Mouse (Mus musculus): ENCODE measurements around the gene Zdhhc18.

Gene Zdhhc18

DNA sequence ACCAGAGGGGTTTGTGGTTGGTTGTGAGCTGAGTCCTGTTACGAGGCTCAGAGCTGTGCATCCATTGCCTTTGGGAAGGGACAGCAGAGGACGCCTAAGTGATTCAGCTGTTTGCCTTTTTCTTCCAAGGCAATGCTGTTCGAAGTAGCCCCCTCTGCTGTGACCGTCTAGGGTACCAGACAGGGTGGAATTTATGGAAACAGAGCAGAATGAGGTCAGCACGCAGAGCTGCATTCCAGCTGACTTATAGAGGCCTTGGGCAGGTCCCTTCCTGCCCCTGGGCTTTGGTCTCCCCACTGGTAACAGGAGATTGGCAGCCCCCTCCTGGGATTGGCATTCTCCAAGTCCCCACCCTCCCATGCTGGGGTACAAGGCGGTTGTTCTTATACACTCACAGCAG, 45.1 kb downstream of the Zdhhc18 start:
- DNase-seq (ENCODE audit: low read depth, low spot score): no peak

DNA sequence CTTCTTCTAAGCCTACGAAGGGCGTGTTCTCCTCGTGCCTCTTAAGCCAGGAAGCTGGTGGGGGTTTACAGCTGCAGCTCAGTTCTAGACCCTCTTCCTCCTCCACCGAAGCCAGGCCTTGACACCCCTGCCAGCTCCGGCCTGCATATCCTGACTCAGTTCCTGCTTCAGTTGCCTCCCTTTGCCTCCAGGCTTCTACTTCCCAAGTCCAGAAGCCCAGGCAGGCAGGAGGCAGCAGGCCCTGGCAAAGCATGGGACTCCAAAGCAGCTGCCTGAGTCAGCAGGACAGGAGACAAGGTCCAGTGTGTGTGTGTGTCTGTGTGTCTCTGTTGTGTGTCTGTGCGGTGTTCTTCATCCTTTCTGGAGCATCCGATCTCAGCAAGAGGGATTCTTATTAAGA, 45.8 kb downstream of the Zdhhc18 start:
- DNase-seq (ENCODE audit: low read depth, low spot score): no peak

DNA sequence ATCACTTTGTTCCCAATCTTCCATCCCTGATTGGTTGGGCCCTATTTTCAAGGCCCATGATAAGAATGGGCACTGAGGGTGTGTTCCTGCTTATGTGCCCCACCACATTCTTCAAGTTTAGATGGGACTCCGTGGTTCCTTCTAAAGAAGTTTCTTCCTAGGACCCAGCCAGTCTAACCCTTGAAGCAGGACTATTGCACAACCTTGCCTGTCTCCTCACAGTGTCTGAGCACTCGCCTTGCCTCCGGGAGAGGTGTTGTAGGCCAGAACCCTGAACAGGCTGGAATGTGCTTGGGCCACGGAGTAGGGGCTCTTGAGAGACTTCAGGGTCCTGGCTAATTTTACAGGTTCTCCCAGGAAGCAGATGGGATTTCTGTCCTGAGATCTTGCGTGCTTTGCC, 46.9 kb downstream of the Zdhhc18 start:
- no peak for DNase-seq (ENCODE audit: low read depth, low spot score)

DNA sequence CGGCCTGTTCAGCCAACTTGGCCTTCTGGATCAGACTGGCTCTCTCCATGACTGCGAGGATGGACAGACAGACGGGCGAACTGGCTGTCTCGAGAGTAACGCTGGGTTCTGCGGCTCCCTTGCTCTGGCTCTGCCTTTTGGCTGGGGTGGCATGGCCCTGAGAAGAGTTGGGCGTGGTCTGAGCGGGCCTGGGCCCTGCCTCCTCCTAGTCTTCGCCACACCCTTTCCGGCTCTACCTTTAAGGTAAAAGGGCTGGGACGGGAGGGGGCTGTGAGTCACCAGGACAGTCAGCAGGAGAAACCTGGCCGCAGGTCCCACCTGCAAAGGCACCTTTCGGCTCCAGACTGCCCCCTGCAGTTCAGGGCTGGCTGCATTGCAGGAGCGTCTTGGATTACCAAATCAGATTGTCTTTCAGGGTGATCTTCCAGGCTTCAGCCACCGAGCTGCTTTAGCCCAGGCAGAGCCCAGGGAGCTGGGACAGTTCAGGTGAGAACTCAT, 48.2 kb downstream of the Zdhhc18 start, which contains the start of gene Sfn:
Sfn (minus strand) TSS at position 448 of the 498 bp plus-strand sequence.
- DNase-seq (ENCODE audit: low read depth, low spot score): no peak

DNA sequence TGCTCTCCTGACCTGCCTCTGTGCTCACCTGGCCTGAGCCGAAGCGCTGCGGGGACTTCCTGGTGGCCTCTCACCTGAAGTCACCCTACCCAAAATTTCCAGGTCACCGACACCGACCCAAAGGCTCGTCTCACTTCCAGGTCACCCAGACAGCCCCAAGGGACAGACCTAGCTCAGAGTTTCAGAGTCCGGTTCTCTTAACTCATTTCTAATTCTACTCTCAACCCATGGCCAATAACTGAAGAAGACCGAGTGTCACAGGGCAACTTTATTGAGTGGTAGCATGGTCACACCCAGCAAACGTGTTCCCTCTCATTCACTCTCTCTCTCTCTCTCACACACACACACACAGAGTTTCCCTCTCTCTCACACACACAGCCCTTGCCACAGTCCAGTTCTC, 49.6 kb downstream of the Zdhhc18 start:
- DNase-seq (ENCODE audit: low read depth, low spot score): no peak

DNA sequence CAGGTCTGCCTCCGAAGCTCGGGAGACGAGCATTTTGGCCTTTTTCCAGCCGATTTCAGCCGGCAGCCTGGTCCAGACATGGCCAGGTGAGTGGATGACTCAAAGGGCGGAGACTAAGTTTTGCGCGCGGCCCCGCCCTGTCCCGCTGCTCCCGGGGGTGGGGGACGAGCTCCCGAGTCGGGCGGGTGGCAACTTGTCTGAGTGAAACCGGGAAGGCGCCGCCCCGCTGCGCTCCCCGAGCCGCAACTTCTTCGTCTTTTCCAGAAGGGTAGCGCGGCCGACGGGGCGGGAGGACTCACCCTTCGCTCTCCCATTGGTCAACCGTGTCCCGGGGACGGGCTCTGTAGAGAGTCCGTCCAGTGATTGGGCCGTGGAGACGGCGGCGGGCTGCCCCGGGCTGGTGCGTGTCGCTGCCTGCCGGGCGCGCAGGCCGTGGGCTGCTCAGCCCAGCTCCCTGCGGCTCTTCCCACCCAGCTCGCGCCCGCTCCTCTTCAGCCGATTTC, 50.3 kb downstream of the Zdhhc18 start:
- DNase-seq (ENCODE audit: low read depth, low spot score): peak; percentile 75

DNA sequence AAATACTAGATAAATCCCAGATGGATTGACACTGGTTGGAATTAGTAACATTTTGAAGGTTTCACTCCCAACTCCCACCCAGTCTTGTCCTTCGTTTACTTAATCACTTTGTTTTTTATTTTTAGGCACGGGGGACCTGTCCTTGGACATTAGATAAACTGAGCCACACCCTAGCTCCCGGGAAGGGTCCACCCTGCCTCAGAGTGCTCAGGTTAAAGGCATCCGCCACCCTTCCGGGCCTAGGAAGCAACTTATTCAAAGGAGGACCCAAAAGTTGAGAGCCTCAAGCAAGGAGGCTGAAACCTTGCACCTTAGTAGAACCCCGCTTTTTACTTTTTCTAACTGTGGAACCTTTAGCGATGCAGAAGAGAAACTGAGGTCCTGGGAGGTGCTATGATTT, 50.8 kb downstream of the Zdhhc18 start:
- no peak for DNase-seq (ENCODE audit: low read depth, low spot score)

DNA sequence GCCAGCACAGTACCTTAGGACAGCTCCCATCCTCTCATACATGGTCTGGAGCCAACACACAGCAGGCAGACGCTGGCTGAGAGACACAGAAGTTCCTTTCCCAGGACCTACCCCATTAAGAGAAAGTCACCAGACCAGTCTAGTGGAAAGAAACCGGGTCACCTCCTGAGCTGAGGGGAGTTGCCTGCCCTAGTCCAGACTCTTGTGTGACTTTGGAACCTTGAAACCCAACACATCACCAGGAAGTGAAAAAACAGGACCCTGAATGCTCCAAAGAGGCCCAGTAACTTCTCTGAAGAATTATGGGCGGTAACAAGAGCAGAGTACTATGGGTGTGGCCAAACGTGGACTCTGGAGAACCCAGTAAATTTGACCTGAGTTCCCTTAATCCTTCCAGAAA, 51.3 kb downstream of the Zdhhc18 start:
- no peak for DNase-seq (ENCODE audit: low read depth, low spot score)

DNA sequence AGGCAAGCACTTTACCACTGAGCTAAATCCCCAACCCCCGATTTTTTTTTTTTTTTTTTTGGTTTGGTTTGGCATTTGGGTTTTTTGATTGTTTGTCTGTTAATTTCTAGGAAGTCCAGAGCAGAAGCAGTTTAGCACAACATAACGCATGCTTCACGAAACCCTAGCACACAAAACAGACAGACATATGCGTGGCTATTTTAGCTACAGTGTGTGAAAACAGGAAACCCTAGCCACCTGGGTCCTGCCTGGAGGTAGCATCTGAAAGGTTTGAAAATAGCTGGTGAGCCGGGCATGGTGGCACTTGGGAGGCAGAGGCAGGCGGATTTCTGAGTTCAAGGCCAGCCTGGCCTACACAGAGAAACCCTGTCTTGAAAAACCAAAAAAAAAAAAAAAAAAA, 53.9 kb downstream of the Zdhhc18 start:
- DNase-seq (ENCODE audit: low read depth, low spot score): no peak

DNA sequence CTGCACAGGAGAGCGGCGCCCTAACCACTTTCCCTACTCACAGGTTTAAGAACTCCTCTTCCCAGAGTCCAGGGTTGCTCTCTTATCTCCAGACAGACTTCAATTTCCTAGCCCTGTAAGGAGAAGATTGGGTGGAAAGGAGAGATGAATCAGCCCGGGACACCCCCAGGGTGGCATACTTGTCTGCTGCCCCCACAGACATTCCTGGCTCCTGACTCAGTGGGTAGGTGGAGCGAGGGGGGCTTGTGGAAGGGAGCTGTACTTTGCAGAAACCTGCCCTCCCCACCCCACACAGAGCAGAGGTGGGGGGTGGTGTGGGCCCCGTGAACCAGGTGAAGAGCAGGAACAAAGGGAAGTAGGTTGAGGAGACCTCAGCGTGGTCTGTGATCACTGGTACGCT, 54.4 kb downstream of the Zdhhc18 start:
- DNase-seq (ENCODE audit: low read depth, low spot score): no peak

DNA sequence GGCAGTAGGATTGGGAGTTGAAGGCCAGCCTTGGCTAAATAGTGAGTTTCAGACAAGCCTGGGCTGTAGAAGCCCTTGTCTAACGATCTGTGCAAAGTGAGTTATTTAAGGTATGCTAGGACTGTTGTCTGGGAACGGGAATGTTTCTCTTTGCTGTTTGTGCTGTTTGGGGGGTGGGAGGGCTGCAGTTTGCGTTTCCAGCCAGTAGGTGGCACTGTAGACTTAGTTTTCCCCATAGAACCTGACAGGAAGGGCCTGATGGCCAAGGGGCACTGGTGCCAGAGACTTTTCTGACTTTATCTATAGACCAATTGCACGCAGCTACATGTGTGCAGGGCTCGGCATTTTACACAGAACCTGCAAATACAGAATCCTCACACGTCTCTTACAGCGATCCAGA, 57.4 kb downstream of the Zdhhc18 start:
- DNase-seq (ENCODE audit: low read depth, low spot score): no peak

DNA sequence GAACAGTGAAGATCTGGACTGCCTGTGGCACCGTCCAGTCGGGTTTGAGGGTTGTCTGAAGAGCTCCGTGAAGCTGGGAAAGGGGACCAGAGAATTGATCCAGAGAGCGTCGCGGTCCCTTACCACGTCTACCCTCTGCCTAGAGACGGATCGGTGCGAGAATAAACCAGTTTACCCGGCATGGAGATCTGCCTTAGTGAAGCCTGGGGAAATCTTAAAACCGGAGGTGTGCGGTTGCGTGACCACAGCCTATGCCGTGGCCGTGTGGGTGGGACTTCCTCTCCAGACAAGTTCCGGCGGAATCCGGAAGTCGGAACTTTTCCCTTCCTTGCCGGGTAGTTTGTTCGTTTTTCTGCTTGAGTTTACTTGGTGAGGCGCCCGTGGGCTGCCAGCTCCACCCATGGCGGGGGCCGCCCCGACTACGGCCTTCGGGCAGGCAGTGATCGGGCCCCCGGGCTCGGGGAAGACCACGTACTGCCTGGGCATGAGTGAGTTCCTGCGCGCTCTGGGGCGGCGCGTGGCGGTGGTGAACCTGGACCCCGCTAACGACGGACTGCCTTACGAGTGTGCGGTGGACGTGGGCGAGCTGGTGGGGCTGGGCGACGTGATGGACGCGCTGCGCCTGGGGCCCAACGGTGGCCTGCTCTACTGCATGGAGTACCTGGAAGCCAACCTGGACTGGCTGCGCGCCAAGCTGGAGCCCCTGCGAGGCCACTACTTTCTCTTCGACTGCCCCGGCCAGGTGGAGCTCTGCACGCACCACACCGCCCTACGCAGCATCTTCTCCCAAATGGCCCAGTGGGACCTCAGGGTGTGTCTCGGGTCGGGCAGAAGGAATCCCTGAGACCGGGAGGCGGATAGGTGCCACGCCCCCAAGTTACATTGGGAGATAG, 65.6 kb downstream of the Zdhhc18 start, which contains the start of gene Gpn2:
Gpn2 (plus strand) TSS at position 304 of the 893 bp plus-strand sequence.
- DNase-seq (ENCODE audit: low read depth, low spot score): peak; percentile 66

DNA sequence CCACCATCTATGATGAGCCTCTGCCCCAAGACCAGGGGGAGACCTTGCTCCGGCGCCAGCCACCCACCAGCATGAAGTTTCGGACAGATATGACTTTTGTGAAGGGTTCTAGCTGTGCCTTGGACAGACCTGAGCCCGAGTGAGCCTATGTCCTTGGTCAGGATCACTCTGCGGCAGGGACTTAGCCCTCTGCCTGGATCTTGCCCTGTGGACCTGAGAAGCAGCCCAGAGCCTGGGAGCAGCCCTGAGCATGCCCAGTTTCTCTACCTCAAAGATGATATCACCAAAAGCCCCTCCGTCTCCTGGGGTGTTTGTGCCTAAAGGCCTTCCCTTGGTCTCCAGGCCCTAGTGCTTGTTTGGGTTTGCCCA, 66.3 kb downstream of the Zdhhc18 start:
- DNase-seq (ENCODE audit: low read depth, low spot score): no peak

DNA sequence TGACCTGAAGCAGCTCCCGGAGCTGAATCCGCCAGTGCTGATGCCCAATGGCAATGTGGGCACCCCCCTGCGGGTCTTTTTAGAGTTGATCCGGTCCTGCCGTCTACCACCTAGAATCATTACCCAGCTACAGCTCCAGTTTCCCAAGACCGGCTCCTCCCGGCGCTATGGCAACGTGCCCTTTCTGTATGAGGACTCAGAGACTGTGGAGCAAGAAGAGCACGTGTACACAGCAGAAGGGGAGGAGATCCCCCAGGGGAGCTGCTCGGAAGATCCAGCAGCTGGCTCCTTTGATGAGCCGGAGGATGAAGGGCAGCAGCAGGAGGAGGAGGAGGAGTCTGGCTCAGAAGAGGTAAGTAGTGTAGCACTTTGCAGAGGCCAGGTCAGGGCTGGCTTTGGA, 72.0 kb downstream of the Zdhhc18 start:
- DNase-seq (ENCODE audit: low read depth, low spot score): no peak

DNA sequence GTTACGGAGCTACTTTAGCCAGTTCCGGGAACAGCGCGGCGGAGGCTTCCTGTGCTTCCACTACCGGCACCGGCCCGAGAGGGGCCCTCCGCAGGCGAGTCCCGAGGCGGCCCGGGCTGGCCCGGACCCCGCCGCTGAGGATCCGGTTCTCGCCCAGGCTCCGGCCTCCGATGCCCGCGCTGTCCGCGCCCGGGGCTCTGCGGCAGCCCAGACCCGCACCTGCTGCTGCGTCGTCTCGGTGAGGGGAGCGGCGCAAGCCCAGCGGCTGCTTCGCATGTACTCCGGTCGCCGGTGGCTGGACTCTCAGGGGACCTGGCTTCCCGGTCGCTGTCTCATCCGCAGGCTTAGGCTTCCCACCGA, 75.1 kb downstream of the Zdhhc18 start:
- no peak for DNase-seq (ENCODE audit: low read depth, low spot score)

DNA sequence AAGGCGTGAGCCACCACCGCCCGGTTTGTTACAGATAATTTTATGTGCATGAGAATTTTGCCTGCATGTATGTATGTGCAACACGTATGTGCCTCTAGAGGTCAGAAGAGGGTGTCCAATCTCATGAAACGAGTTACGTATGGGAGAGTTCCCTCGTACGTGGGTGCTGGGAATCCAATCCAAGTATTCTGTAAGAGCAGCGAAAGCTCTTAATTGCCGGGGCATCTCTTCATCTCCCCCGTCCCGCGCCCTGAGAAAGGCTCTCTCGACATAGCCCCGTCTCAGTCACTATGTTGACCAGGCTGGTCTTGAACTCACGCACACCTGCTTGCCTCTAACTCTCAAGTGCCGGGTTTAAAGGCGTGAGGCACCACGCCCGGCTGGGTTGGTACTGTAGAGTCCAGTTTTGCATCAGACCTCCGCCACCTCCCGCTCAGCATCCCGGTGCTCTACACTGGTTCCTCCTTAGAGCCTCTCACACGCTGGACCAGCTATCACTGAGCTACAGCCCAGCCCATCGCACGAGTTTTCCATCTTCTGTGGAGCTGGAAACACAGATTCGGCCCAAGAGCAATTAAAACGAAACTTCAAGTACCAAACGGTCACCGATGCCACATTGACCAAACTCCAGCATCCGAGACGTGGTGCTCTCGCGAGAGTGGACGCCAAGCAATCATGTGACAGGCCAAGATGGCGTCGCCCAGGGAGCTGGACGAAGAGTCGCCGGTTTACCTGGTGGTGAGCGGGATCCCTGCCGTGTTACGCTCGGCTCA, 75.7 kb downstream of the Zdhhc18 start, which contains the start of gene Gpatch3:
Gpatch3 (plus strand) TSS at position 676 of the 773 bp plus-strand sequence.
- peak; percentile 88 for DNase-seq (ENCODE audit: low read depth, low spot score)

DNA sequence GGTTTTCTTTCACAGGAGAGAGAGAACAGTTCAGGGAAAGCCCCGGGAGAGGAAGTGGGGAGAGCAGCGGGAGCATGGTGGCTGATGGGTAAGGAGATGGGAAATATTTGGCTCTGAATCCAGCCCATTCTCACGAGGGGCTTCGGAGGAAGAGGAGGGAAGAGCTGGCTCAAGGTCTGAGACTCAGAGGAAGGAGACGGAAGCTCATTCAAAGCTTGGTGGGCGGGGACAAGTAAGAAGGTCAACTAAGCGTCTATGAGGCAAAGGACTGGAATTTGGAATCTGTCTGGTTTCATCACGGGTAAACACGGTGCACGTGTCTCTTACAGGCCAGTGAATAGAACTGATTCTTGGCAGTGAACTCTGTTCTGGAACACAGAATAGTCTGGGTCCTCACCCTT, 79.9 kb downstream of the Zdhhc18 start:
- no peak for DNase-seq (ENCODE audit: low read depth, low spot score)

DNA sequence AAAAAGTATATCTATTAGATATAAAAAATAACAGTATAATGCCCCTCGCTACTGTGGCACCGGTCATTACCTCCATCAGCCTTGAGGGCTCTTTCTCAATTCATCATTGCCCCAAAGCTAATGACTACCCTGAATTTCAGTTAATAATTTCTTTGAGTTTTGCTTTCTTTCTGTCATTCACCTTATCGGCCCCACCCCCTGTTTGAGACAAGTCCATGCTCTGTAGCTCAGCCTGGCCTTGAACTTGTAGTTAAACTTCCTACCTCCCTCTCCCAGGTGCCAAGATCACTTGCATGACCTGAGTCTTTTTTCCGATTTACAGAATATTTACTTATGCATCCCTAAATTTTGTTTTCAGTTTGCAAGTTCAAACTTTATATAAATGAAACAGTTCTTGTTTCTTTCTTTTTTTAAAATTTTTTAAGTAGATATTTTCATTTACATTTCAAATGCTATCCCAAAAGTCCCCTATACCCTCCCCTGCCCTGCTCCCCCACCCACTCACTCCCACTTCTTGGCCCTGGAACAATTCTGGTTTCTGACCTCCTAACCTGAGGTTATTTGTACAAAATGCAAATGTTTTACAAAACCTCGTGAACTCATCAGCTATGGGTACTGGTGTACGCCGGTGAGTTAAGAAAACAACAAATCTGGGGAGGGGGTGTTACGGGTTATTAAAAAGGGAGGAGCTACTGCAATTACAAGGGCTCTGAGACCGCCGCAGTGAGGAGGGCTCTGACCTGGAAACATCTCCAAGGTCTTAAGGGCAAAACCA, 80.5 kb downstream of the Zdhhc18 start:
- DNase-seq (ENCODE audit: low read depth, low spot score): no peak

DNA sequence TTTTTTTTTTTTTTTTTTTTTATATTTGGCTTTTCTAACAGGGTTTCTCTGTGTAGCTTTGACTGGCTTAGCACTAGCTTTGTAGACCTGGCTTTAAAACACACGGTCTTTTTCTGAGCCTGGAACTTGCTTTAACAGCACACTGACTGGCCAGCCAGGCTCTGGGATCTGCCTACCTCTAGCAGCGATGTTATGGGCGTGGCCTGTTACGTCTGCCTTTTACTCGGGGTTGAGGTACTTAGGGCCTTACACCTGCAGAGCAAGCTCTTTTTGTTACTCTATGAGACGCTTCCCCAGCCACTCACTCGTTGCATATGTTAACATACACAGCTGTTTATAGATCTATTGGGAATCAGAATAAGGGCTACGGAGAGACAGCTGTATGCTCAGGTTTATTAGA, 82.7 kb downstream of the Zdhhc18 start:
- DNase-seq (ENCODE audit: low read depth, low spot score): no peak

DNA sequence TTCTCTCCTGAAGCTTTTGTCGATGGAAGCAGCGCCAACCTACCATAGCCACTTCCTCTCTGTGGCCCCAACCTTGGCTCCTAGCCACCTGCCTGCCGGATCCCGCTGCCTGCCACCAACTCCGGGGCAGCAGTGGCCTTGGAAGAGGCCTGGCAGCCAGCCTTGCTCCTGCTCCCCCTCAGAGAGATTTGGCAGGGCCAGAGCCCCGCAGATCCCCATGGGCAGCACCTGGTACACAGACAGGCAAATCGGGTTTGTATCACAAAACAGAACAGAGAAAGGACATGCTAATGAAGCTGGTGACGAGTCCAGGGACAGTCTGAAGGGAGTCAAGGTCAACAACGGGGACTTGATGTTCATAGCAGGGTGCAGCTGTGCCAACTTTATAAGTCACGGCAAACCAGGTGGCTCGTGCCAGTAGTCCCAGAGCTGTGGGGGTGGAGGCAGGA, 86.8 kb downstream of the Zdhhc18 start:
- DNase-seq (ENCODE audit: low read depth, low spot score): no peak

DNA sequence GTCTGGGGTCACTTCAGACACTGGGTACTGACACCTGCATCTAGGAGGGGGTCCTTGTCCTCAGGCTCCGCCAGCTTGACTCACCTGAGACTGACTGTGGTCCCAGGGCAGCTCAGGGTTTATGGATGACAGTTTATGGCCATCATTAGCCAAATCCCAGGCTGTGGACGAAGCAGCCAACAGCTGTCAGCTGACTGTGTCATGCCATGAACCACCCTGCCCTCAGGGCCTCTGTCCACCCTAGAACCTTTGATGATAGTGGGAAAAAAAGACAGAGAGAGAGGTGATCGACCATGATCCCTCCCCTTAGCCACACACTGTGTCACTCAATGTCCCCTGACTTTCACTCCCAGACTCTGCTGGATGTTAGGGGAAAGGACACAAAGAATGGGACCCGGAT, 88.3 kb downstream of the Zdhhc18 start:
- no peak for DNase-seq (ENCODE audit: low read depth, low spot score)

DNA sequence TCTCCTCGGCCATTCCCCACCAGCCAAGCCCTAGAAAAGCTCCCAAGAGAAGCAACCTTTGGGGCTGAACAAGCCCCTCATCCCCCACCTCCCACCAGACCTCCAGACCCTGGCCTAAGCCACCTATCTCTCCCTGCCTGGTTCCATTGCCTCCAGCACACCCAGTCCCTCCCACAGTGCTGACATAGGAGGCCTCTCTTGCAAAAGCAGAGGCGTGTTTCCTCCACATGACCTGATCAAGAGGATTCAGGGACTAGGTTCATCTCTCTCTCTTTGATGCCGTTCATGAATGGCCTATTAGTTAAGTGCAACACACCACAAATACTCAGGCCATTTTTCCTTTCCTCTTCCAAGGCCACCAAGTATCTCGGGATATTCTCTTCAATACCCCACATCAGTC, 90.1 kb downstream of the Zdhhc18 start:
- no peak for DNase-seq (ENCODE audit: low read depth, low spot score)
